Mouse (Mus musculus): Measurements from ENCODE around the gene Olfr282. TPM values are rescaled to one million over a fixed set of nuclear protein-coding genes. Genes with fewer than 3 reads are reported as not detected.
A peak's percentile ranks its signal among the peaks of the same experiment; 100 is the strongest.

Gene Olfr282
- total RNA-seq, 4 experiments from 2014 or later: not detected

DNA sequence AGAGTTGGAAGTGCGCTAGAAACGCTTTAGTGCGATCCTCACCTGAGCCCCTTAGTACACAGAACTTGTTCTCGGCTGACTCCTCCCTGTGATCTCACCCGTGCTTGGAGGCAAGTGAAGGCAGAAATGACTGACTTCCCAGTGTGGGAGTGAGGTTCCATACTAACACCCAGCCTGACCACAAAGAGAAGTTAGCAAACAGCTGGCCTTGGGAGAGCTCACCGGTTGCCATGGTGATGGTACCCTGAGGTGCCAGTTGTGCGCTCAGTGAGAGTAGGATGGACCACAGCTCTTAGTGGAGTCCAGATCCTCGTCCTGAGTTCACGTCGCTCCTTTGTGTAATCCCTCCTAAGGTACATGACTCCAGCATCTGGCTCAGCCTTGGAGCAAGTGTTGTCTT lies 43.9 kb downstream of the Olfr282 start:
- DNase-seq (ENCODE audit: low spot score): no peak

DNA sequence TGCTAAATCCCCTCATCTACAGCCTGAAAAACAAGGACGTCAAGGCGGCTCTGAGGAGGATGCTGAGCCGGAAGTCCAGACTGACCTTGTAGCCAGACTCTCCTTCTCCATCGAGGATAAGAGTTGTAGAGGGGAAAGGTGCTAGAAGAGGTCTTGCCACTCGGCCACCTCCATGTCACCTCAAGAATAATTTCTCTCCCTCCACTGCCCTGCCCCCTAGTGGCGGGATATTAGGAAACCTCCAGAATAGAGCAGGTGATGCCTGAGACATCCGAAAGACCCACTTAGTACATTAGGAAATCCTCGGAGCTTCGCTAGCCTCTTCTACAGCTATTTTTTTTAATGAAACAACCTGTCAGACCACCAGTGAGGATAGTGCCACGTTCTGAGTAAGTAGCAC lies 44.4 kb downstream of the Olfr282 start:
- peak; percentile 61 for DNase-seq (ENCODE audit: low spot score)

DNA sequence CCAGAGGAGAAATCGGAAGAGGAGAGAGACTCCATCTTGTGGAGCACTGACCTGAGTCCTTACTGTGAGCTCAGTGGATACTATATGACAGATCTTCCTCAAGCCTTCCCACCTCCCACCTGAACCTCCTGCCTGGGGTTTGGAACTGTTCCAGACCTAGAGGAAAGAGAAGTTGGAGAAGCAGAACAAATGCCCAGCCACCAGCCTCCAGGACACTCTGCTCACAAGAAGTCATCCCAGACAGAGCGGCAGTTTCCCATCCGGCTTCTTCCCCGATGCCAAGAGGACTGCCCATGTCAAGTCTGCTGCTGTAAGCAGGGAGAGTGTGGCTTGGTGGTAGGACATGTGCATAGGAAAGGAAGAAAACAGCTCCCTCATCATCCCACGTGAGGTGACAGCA lies 45.3 kb downstream of the Olfr282 start:
- DNase-seq (ENCODE audit: low spot score): no peak

DNA sequence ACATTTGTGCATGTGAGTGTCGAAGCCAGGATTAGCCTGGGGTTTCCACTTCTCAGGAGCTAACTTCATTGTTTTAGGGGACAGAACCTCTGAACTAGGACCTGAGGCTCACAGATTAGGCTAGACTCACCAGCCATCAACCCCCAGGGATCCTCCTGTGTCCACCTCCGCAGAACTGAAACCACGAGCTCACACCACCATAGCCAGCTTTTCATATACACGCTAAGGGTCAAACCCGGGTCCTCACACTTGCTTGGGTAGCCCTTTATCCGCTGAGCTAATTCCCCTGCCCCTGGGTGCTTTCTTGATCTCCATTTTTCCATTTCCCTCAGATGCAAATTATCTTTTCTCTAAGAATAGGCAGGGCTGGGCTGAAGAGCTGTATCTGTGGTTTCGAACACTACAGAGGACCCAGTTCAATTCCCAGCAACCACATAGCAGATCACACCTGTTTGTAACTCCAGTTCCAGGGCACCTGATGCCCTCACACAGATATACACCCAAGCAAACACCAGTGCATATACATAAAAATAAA lies 48.6 kb downstream of the Olfr282 start:
- no peak for DNase-seq (ENCODE audit: low spot score)

DNA sequence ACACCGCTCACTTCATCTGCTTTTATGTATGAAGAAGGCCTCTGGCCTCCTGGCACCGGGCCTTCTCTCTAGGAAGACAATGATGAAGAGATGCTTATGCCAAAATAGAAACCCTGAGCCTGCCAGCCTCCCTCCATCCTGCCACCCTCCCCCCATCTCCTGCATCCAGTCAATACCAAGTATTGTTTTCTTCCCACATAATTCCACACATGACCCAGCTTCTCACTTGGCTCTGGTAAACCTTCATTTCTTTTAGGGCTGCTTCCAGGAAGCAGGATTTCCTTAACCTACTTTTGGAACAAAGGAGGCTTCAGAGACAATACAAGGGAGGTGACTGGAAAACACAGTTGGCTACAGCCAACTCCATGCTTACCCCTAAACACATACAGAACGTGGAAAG lies 51.7 kb downstream of the Olfr282 start, which contains the start of gene Lalba:
Gene Lalba, minus strand, starts transcription at position 21 of the 400 bp plus-strand sequence.
- peak; percentile 64 for DNase-seq (ENCODE audit: low spot score)

DNA sequence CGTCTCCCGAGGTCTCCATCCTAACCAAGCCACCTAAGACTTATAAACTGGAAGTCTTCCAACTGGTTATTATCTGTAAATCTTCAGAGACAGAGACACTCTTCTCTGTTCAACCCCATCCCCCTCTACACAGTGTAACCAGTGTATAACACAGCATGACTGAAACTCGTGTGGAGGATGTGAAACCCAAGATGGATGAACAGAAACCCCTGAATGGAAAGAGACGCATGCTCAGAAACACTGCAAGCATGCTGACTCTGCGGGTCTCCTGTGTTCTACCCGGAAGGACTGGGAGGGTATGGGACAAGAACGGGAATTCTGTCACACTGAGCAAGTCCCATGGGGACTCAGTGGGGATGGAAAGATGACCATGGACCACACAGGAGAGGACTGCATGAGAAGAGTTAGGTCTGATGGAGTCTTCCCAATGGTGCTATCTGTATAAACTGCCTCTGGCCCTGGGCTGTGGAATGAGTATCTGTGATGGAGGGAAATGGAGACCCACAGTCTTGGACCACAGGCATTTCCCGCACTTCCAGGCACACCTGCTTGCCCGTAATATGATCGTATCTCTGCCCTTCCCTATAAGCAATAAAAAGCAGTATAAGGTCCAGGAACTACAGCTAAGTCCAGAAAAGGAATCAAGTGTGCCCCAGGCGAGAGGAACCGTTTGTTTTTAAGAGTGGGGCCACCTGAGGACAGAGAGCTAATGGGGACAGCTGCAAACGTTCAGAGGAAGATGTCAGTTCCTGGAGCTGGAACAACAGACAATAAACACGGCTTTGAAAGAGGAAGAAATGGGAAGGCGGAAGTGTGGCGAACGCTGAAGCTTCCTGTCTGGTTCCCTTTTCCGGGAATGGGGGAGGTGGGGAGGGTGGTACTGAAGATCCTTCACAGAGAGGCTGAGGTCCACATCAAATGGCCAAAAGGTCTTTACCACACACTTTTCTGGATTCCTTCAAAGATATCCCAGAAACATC lies 53.2 kb downstream of the Olfr282 start:
- peak; percentile 86 for DNase-seq (ENCODE audit: low spot score)

DNA sequence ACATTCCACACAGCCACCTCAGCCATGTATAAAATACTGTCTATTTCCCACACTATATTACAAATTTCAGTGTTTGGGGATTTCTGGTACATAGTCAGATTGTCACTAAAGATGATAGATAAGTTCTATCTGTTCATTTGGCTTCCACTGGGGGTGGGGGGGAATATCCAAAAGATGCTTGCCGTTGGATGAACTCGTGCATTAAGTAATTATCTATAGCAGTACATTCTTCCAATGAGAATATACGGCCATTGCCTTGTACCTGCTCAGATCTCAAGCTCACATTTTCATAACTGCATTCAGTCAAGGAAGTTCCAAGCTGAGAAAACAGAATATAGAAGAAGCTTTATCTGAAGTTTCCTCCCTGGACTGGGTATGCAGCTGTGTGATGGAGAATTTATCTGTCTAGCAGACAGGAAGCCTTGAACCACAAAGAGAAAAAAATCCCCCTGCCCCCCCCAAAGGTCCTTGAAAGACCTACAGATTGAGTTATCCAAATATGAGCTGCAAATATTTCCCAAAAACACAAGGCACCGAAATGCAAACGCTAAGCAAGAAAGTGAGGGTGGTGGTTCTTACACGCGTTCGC lies 55.5 kb downstream of the Olfr282 start:
- DNase-seq (ENCODE audit: low spot score): no peak

Other genes starting within 250 kb of the Olfr282 start
- not detected for gene Olfr288, start 235.7 kb upstream of the Olfr282 start, total RNA-seq (2022)
- gene Gm44579, start 210.2 kb upstream of the Olfr282 start, total RNA-seq (2022): not detected
- gene Olfr287, start 210.2 kb upstream of the Olfr282 start, total RNA-seq (2022): not detected
- gene Olfr286, start 196.8 kb upstream of the Olfr282 start, total RNA-seq (2022): not detected
- gene H1fnt, start 173.9 kb upstream of the Olfr282 start, total RNA-seq (2022): not detected
- 1 to 10 TPM; 5.4 to 6.8 (median 6.5) TPM for gene Zfp641, start 135.1 kb upstream of the Olfr282 start, total RNA-seq (2022)
- not detected for gene Olfr285, start 113.9 kb upstream of the Olfr282 start, total RNA-seq (2022)
- gene Olfr284, start 90.2 kb upstream of the Olfr282 start, total RNA-seq (2022): not detected
- not detected for gene Olfr283, start 50.3 kb upstream of the Olfr282 start, total RNA-seq (2022)
- gene Olfr281, start 21.4 kb downstream of the Olfr282 start, total RNA-seq (2022): not detected
- gene OR5BS1P, start 38.7 kb downstream of the Olfr282 start, total RNA-seq (2022): not detected
- gene Lalba, start 51.5 kb downstream of the Olfr282 start, total RNA-seq (2022): not detected
- gene Olfr279, start 61.2 kb downstream of the Olfr282 start, total RNA-seq (2022): not detected
- gene Kansl2, start 103.0 kb downstream of the Olfr282 start, total RNA-seq (2022): 10 to 100 TPM; 77.7 to 87.7 (median 81.1) TPM
- gene Ccnt1, start 139.7 kb downstream of the Olfr282 start, total RNA-seq (2022): 10 to 100 TPM; 26.7 to 34.8 (median 30.0) TPM
- 1 to 10 TPM; 1.6 to 4.2 (median 2.3) TPM for gene 4930415O20Rik, start 139.8 kb downstream of the Olfr282 start, total RNA-seq (2022)
- gene Adcy6, start 178.9 kb downstream of the Olfr282 start, total RNA-seq (2022): 100 to 1,000 TPM; 136 to 213 (median 183) TPM
- 1 to 10 TPM; 2.0 to 2.8 (median 2.6) TPM for gene Cacnb3, start 199.6 kb downstream of the Olfr282 start, total RNA-seq (2022)
- gene Ddx23, start 231.7 kb downstream of the Olfr282 start, total RNA-seq (2022): 10 to 100 TPM; 53.2 to 61.7 (median 56.4) TPM
- gene Rnd1, start 246.2 kb downstream of the Olfr282 start, total RNA-seq (2022): 1 to 10 TPM in 3 of 4 experiments, under 1 TPM in 1; 1.00 to 2.1 (median 1.2) TPM